Mouse (Mus musculus) myocyte (in vitro differentiated cells): ENCODE measurements at regions not wholly inside any gene's neighbourhood (a gene's known extent, or its start where the extent isn't known, plus 50 kb on each side); places are given as distances from the start of the nearest gene placed in this dataset.
A peak's percentile ranks its signal among the peaks of the same experiment; 100 is the strongest.

Experiments used
- H3K27me3 ChIP-seq: one replicate; pipeline ENCODE4 v1.6.1; 2011; ENCODE audit not compliant: control insufficient read depth, insufficient read depth, insufficient read length
- H3K36me3 ChIP-seq: one replicate; pipeline ENCODE4 v1.6.1; 2011; ENCODE audit not compliant: control insufficient read depth, insufficient read depth
- H3K4me2 ChIP-seq: one replicate; pipeline ENCODE4 v1.6.1; 2011; ENCODE audit warnings: low read depth, control low read depth
- H3K4me3 ChIP-seq: one replicate; pipeline ENCODE4 v1.5.1; 2011; ENCODE audit warnings: mild to moderate bottlenecking, control low read depth, moderate library complexity
- H3K79me2 ChIP-seq: one replicate; pipeline ENCODE4 v1.6.1; 2011; ENCODE audit not compliant: control insufficient read depth, insufficient read depth
- H3ac ChIP-seq: one replicate; pipeline ENCODE4 v1.6.1; 2011; ENCODE audit not compliant: control insufficient read depth, insufficient read length
- CEBPB ChIP-seq: IDR thresholded peaks from 2 replicates; pipeline ENCODE4 v1.6.1; 2011; ENCODE audit warnings: mild to moderate bottlenecking, moderate library complexity; ENCODE audit not compliant: poor library complexity, insufficient read depth, severe bottlenecking
- E2F4 ChIP-seq: IDR thresholded peaks from one replicate; pipeline ENCODE4 v1.6.1; 2011; ENCODE audit warnings: mild to moderate bottlenecking, control low read depth, moderate library complexity; ENCODE audit not compliant: insufficient read depth
- MAX ChIP-seq: IDR thresholded peaks from one replicate; pipeline ENCODE4 v1.6.1; 2011; ENCODE audit warnings: low read depth, mild to moderate bottlenecking, control low read depth
- MYOD1 ChIP-seq, 3 experiments: IDR thresholded peaks; one replicate each; pipeline ENCODE4 v1.6.1; 2011; ENCODE audit warnings: control low read depth in 2 of 3, low read depth in 2 of 3, mild to moderate bottlenecking in 2 of 3, moderate library complexity in 1 of 3; ENCODE audit not compliant: insufficient read length in 2 of 3, control insufficient read depth in 1 of 3
- MYOG ChIP-seq, 3 experiments: IDR thresholded peaks; one replicate each; pipeline ENCODE4 v1.6.1; 2011; ENCODE audit warnings: control low read depth in 2 of 3, low read depth in 2 of 3, mild to moderate bottlenecking in 2 of 3; ENCODE audit not compliant: insufficient read length in 2 of 3, control insufficient read depth in 1 of 3, insufficient read depth in 1 of 3
- POLR2A ChIP-seq: IDR thresholded peaks from one replicate; pipeline ENCODE4 v1.6.1; 2011; ENCODE audit warnings: low read depth, mild to moderate bottlenecking, control low read depth, moderate library complexity; ENCODE audit not compliant: insufficient read length
- POLR2AphosphoS2 ChIP-seq: IDR thresholded peaks from one replicate; pipeline ENCODE4 v1.6.1; 2011; ENCODE audit warnings: low read depth, control low read depth; ENCODE audit not compliant: insufficient read length
- REST ChIP-seq: IDR thresholded peaks from one replicate; pipeline ENCODE4 v1.6.1; 2011; ENCODE audit warnings: mild to moderate bottlenecking, control low read depth, moderate library complexity; ENCODE audit not compliant: insufficient read depth, insufficient read length
- SRF ChIP-seq: IDR thresholded peaks from one replicate; pipeline ENCODE4 v1.6.1; 2011; ENCODE audit warnings: low read depth; ENCODE audit not compliant: control insufficient read depth, insufficient read length
- TCF12 ChIP-seq: IDR thresholded peaks from one replicate; pipeline ENCODE4 v1.6.1; 2011; ENCODE audit warnings: mild to moderate bottlenecking, control low read depth; ENCODE audit not compliant: poor library complexity, insufficient read depth, severe bottlenecking
- TCF3 ChIP-seq: IDR thresholded peaks from one replicate; pipeline ENCODE4 v1.6.1; 2011; ENCODE audit warnings: low read depth, control low read depth; ENCODE audit not compliant: insufficient read length
- USF1 ChIP-seq: IDR thresholded peaks from one replicate; pipeline ENCODE4 v1.6.1; 2011; ENCODE audit warnings: low read depth, mild to moderate bottlenecking, control low read depth, moderate library complexity

GRCm38 (mm10) chr3:104313063-104313462 is 92.9 kb upstream of the Magi3 start:
- no peaks in the 10 kb centered on the region for H3K79me2 ChIP-seq
- no peak overlapping the region for H3K4me2 ChIP-seq
- no peaks in the 10 kb centered on the region for H3K27me3 ChIP-seq
- no peak overlapping the region for H3ac ChIP-seq
- no peak for TF ChIP-seq POLR2AphosphoS2
- TF ChIP-seq MYOG (IDR thresholded peaks at IDR 0.05; ENCODE audit: control insufficient read depth in 1 of 3, insufficient read depth in 1 of 3, insufficient read length in 2 of 3, low read depth in 2 of 3) = no peak
- TF ChIP-seq TCF3 = no peak
- TF ChIP-seq SRF = no peak
- TF ChIP-seq TCF12 = no peak
- TF ChIP-seq POLR2A = no peak
- TF ChIP-seq E2F4 = no peak
- TF ChIP-seq MYOD1 (IDR thresholded peaks at IDR 0.05; ENCODE audit: control insufficient read depth in 1 of 3, insufficient read length in 2 of 3, low read depth in 2 of 3) = no peak
- no peak for TF ChIP-seq REST
- no peak for TF ChIP-seq MAX
- no peak for TF ChIP-seq USF1
- no peak for TF ChIP-seq CEBPB
- H3K4me3 ChIP-seq = no peak overlapping the region
- H3K36me3 ChIP-seq = no peaks in the 10 kb centered on the region

- peak overlapping the region; percentile 38 for H3K4me2 ChIP-seq
- no peak overlapping the region for H3ac ChIP-seq
- no peaks in the 10 kb centered on the region for H3K79me2 ChIP-seq
- TF ChIP-seq REST = no peak
- TF ChIP-seq USF1 = no peak
- peak in 2 of 3 experiments; percentile 75 to 87 for TF ChIP-seq MYOD1 (IDR thresholded peaks at IDR 0.05; ENCODE audit: control insufficient read depth in 1 of 3, insufficient read length in 2 of 3, low read depth in 2 of 3)
- peak in 2 of 3 experiments; percentile 22 to 82 for TF ChIP-seq MYOG (IDR thresholded peaks at IDR 0.05; ENCODE audit: control insufficient read depth in 1 of 3, insufficient read depth in 1 of 3, insufficient read length in 2 of 3, low read depth in 2 of 3)
- no peak for TF ChIP-seq POLR2AphosphoS2
- peak; percentile 23 for TF ChIP-seq TCF3
- no peaks in the 10 kb centered on the region for H3K27me3 ChIP-seq
- H3K36me3 ChIP-seq = no peaks in the 10 kb centered on the region
- no peak overlapping the region for H3K4me3 ChIP-seq
Measured at GRCm38 (mm10) chr3:104306961-104307360, 86.8 kb upstream of the Magi3 start.

GRCm38 (mm10) chr3:104305904-104306563 is 85.9 kb upstream of the Magi3 start:
- Histone ChIP-seq H3K79me2 (no peaks in the 10 kb centered on the region), H3K4me3 (no peak overlapping the region)

GRCm38 (mm10) chr3:104303577-104303976 is 83.4 kb upstream of the Magi3 start:
- Histone ChIP-seq H3K36me3 (no peaks in the 10 kb centered on the region), H3ac (no peak overlapping the region), H3K79me2 (no peaks in the 10 kb centered on the region), H3K27me3 (no peaks in the 10 kb centered on the region), H3K4me3 (no peak overlapping the region), H3K4me2 (no peak overlapping the region)
- TF ChIP-seq REST (no peak), MAX (no peak), MYOG (IDR thresholded peaks at IDR 0.05; ENCODE audit: control insufficient read depth in 1 of 3, insufficient read depth in 1 of 3, insufficient read length in 2 of 3, low read depth in 2 of 3) (no peak)

More at GRCm38 (mm10) chr3:104305904-104306563, 85.9 kb upstream of the Magi3 start:
- Histone ChIP-seq H3K27me3 (no peaks in the 10 kb centered on the region), H3K36me3 (no peaks in the 10 kb centered on the region), H3K4me2 (peak overlapping the region; percentile 66), H3ac (no peak overlapping the region)
- TF ChIP-seq SRF = no peak
- peak; percentile 65 for TF ChIP-seq TCF12
- no peak for TF ChIP-seq POLR2A
- TF ChIP-seq CEBPB = peak; percentile 95
- no peak for TF ChIP-seq POLR2AphosphoS2
- TF ChIP-seq MAX = no peak
- TF ChIP-seq E2F4 = no peak
- no peak for TF ChIP-seq REST
- TF ChIP-seq TCF3 = peak; percentile 9
- TF ChIP-seq USF1 = no peak
- peak; percentile 68 to 81 (median 72) for TF ChIP-seq MYOD1 (IDR thresholded peaks at IDR 0.05; ENCODE audit: control insufficient read depth in 1 of 3, insufficient read length in 2 of 3, low read depth in 2 of 3)
- peak in 1 of 3 experiments; percentile 28 for TF ChIP-seq MYOG (IDR thresholded peaks at IDR 0.05; ENCODE audit: control insufficient read depth in 1 of 3, insufficient read depth in 1 of 3, insufficient read length in 2 of 3, low read depth in 2 of 3)

GRCm38 (mm10) chr3:104300201-104300600 is 80.0 kb upstream of the Magi3 start:
- Histone ChIP-seq H3K4me3 (no peak overlapping the region), H3K36me3 (no peaks in the 10 kb centered on the region), H3K79me2 (no peaks in the 10 kb centered on the region), H3K27me3 (no peaks in the 10 kb centered on the region), H3ac (no peak overlapping the region), H3K4me2 (no peak overlapping the region)
- TF ChIP-seq MYOG (IDR thresholded peaks at IDR 0.05; ENCODE audit: control insufficient read depth in 1 of 3, insufficient read depth in 1 of 3, insufficient read length in 2 of 3, low read depth in 2 of 3) = no peak
- TF ChIP-seq E2F4 = no peak
- TF ChIP-seq POLR2A = no peak
- TF ChIP-seq USF1 = no peak
- no peak for TF ChIP-seq CEBPB
- TF ChIP-seq REST = no peak
- TF ChIP-seq MYOD1 (IDR thresholded peaks at IDR 0.05; ENCODE audit: control insufficient read depth in 1 of 3, insufficient read length in 2 of 3, low read depth in 2 of 3) = no peak
- TF ChIP-seq SRF = no peak
- no peak for TF ChIP-seq MAX
- TF ChIP-seq TCF12 = no peak
- no peak for TF ChIP-seq POLR2AphosphoS2
